Mouse (Mus musculus) testis, adult 2 months (tissue): ENCODE data around the gene Kctd15. TPM values are rescaled to one million over a fixed set of nuclear protein-coding genes. Genes with fewer than 3 reads are reported as not detected.

Experiments used
- H3K27ac ChIP-seq: fragments of 200-500 bp; 2 replicates; pipeline ENCODE4 v1.5.1; 2012; ENCODE audit warnings: low read depth, low read length; ENCODE audit not compliant: control insufficient read depth, insufficient read depth
- H3K27me3 ChIP-seq: fragments of 200-500 bp; 2 replicates; pipeline ENCODE4 v1.6.1; 2012; ENCODE audit warnings: mild to moderate bottlenecking, low read length, moderate library complexity; ENCODE audit not compliant: control insufficient read depth, insufficient read depth
- H3K36me3 ChIP-seq: fragments of 200-500 bp; 2 replicates; pipeline ENCODE4 v1.6.1; 2012; ENCODE audit warnings: mild to moderate bottlenecking, low read length; ENCODE audit not compliant: control insufficient read depth, insufficient read depth
- H3K4me1 ChIP-seq: fragments of 200-500 bp; 2 replicates; pipeline ENCODE4 v1.6.1; 2012; ENCODE audit warnings: low read length; ENCODE audit not compliant: control insufficient read depth, insufficient read depth
- H3K4me3 ChIP-seq: fragments of 200-500 bp; 2 replicates; pipeline ENCODE4 v1.5.1; 2012; ENCODE audit warnings: low read depth, mild to moderate bottlenecking, low read length, moderate library complexity, mixed read lengths; ENCODE audit not compliant: control insufficient read depth
- CTCF ChIP-seq: fragments of 200-500 bp; IDR thresholded peaks from 2 replicates; pipeline ENCODE4 v1.5.1; 2012; ENCODE audit warnings: low read depth, mild to moderate bottlenecking, inconsistent platforms, low read length, moderate library complexity; ENCODE audit not compliant: control insufficient read depth, insufficient read depth, insufficient replicate concordance
- POLR2A ChIP-seq: fragments of 200-500 bp; IDR thresholded peaks from 2 replicates; pipeline ENCODE4 v1.6.1; 2012; ENCODE audit warnings: low read depth, mild to moderate bottlenecking, inconsistent platforms, low read length, moderate library complexity; ENCODE audit not compliant: control insufficient read depth
- polyA plus RNA-seq: library from polyadenylated mRNA; depleted of rRNA; stranded (reverse); fragments of >200 nt; gene quantifications from 2 replicates; pipeline ENCODE4 v1.2.3, GENCODE M21; 2012

Gene Kctd15
- polyA plus RNA-seq, 1 experiment, result 2.6 TPM

DNA sequence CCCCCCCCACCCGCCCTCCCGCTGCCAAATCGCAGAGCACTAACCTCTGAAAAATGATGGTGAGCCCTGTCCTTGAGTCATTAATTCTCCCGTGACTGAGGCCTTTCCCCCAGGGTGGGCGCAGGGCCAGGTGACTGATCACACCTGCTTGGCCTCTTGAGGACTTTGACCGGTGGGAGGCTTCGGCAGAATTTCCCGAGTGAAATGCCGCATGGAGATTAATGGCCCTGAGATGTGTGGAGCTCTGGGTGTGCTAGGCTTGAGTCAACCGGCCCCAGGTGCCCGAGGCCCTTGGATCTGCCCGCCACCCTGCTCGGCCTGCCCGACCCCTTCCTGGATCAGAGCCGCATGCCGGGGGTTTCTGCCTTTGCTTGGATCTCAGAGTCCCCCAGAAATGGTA is 11.3 kb upstream of the Kctd15 start:
- peaks cover 3% of the 10 kb centered on the region; the same call in 1 of the 2 replicates for H3K4me1 ChIP-seq
- no peaks in the 10 kb centered on the region for H3K36me3 ChIP-seq
- no peaks in the 10 kb centered on the region for H3K27me3 ChIP-seq
- H3K4me3 ChIP-seq, result no peak overlapping the region
- no peak overlapping the region for H3K27ac ChIP-seq
- TF ChIP-seq CTCF, result no peak
- no peak for TF ChIP-seq POLR2A

DNA sequence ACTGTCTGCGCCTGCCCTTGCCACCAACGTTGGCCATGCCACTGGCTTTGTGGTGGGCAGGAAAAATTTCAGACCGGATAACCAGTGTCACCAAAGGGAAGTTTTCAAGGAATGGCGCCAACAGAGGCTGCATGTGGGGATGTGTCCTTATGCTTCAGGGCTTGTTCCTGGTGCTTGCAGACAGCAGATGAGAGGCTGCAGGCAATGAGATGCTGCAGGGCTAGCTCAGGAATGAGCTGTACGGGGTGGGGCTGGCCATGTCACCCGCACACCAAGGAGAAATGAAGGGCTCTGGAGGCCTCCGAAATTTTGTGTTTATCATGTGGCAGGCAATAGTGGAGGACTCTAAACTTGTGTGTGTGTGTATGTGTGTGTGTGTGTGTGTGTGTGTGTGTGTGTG is 6.6 kb upstream of the Kctd15 start:
- Histone ChIP-seq H3K27ac (no peak overlapping the region), H3K4me1 (no peaks in the 10 kb centered on the region; the same call in 1 of the 2 replicates), H3K4me3 (no peak overlapping the region), H3K27me3 (no peaks in the 10 kb centered on the region), H3K36me3 (no peaks in the 10 kb centered on the region)
- no peak for TF ChIP-seq CTCF
- TF ChIP-seq POLR2A, result no peak

DNA sequence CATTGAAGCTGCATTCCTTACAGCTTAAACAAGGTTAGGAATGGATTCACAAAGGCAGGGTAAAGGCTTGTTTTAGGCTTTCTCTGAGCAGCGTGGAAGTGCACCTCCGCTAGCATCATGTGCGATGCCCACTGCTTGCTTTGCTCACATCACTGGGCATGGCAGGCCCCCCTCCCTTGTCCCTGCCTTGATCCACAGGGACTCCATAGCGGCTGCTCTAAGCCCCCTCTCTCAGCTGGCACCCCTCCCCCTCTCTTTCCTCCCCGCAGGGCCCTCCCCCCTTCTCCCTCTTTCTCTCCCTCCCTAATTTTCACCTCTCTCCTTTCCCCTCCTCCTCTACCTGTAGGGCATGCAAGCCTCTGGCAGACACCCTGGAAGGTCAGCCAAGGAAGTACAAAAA is 5.7 kb upstream of the Kctd15 start:
- no peaks in the 10 kb centered on the region for H3K4me1 ChIP-seq
- TF ChIP-seq POLR2A (no peak), CTCF (no peak)
- H3K4me3 ChIP-seq, result no peak overlapping the region
- no peaks in the 10 kb centered on the region for H3K36me3 ChIP-seq
- no peak overlapping the region for H3K27ac ChIP-seq
- no peaks in the 10 kb centered on the region for H3K27me3 ChIP-seq

DNA sequence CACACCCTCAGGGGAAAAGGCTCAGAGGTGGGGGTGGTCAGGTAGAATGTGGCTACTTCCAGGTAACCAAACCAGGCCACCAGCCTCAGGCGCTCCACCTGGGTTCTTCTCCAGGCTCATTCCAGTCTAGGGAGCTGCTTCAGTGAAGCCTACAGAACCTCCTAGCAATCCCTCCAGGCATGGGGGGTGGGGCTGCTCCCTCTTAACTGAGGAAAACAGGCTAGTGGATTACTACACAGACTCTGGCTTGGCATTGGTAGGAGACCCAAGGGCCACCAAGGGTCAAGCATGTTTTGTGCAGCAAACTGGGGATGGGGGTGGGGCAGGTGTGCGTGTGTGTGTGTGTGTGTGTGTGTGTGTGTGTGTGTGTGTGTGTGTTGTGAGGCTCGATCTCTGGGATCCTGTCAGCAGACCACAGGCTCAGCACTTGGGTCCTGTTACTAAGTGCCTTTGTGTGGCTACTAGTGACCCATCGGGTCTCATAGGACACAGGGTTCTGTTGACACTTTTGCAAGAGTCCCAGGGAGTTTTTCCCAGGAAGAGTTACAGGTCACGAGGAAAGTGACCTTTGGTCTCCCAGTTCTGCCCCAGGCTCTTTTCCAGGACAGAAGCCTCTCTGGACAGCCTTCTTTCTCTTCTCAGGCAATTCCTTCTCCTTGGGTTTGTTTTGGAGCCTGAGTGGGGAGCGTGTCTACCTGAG is 3.0 kb upstream of the Kctd15 start:
- no peak overlapping the region for H3K4me3 ChIP-seq
- no peaks in the 10 kb centered on the region; the same call in 1 of the 2 replicates for H3K27me3 ChIP-seq
- peaks cover 11% of the 10 kb centered on the region for H3K4me1 ChIP-seq
- no peaks in the 10 kb centered on the region for H3K36me3 ChIP-seq
- TF ChIP-seq CTCF, result no peak
- no peak for TF ChIP-seq POLR2A
- no peak overlapping the region for H3K27ac ChIP-seq

DNA sequence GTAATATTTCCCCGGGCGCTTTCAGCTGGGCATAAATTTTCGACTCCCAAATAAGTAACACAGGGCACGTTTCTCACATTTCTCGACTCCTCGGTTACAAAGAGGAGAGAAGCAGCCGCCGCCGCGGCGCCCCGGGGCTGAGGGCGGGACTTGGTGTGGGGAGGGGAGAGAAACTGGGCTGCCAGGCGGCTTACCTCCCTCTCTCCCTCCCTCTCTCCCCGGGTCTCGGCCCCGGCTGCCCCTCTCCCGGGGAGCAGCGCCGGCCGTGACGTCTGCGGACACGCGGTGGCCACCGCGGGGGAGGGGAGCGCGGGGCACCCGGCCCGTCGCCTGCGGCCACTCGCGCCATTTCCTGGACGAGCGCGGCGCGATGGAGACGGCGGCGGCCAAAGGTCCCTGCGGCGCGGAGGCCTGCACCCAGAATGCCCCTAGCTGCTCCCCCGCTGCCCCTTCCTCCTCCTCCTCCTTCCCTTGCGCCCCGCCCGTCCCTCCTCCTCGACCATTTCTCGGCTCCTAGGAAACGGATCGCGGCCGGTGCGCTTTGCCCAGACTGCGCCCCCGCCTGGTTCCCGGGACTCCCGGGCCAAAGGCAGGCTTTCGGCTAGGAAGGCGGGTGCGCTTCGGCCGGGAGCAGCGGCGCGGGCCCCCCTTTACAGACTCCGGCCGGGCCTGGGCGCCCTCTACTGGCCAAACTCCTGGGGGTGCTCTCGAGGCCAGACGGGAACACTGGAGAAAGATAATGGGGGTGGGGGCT is 1.3 kb downstream of the Kctd15 start:
- H3K27ac ChIP-seq, result peak overlapping the region; percentile 73
- H3K36me3 ChIP-seq, result no peaks in the 10 kb centered on the region
- TF ChIP-seq CTCF (peak; percentile 38), POLR2A (no peak)
- peak overlapping the region; percentile 87 for H3K4me3 ChIP-seq
- H3K4me1 ChIP-seq, result peaks cover 19% of the 10 kb centered on the region
- H3K27me3 ChIP-seq, result no peaks in the 10 kb centered on the region; the same call in 1 of the 2 replicates

DNA sequence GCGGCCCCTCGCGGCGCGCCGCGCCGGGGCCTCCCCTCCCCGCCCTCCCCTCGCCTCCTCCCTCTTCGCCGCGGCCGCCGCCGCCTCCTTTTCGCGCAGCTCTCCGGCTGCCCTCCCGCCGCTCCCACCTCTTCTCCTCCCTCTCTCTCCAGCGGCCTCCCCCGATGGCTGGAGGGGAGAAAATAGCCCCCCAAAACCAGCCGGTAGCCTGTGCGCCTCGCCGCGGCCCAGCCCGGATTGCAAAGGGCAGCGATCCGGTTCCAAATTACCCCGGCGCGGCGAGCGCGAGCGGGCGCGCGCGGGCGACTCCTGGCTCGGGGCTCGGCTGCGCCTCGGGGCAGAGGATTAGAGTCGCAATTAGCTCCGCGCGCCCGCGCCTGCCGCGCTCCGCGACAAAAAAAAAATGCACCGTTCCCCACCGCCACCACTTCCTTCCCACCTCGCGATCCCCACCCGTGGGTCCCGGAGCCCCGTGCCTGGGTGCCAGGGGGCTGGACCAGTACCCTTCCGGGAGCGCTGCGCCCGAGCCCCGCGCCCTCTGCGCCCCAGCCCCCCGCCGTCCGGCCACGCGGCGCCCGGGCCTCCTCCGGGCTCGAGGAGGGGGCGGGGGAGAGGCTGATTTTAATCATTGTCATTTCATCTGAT is 2.0 kb downstream of the Kctd15 start:
- Histone ChIP-seq H3K27me3 (no peaks in the 10 kb centered on the region; the same call in 1 of the 2 replicates), H3K4me3 (peak overlapping the region; percentile 87), H3K4me1 (peaks cover 19% of the 10 kb centered on the region), H3K36me3 (no peaks in the 10 kb centered on the region), H3K27ac (peak overlapping the region; percentile 77)
- no peak for TF ChIP-seq CTCF
- no peak for TF ChIP-seq POLR2A

DNA sequence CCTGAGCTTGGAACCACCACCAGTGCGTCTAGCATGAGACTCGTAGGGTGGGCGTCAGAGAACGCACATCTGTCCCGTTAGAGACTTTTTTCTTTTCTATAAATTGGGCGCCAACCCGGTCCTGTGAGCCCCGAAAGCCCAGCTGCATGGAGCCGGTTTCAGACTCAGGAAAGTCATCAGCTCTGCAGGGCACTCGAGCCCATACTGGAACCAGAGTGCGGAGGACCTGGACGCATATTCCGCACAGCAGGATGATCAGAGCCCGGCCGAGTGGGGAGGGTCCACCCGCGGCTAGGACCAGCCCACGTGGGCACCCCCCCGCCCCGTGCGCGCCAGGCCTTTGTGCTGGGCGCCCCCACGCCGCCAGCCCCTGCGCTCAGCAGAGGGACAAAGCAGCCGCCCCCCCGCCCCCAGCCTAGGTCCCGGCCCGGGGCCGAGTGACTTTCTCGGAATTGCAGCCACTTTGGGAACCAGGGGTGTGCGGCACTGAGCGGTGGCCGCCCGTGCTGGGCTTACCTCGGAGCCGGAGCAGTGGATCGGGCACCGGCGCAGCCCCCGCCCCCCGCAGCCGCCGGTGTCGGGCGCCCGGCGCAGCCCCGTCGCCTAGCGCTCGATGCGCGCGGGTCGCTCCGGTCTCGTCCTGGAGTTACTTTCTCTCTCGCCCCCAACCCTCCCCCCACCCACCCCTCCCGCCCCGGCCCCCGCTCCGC is 2.6 kb downstream of the Kctd15 start:
- H3K4me1 ChIP-seq, result peaks cover 19% of the 10 kb centered on the region
- no peaks in the 10 kb centered on the region for H3K36me3 ChIP-seq
- H3K4me3 ChIP-seq, result peak overlapping the region; percentile 71
- H3K27me3 ChIP-seq, result no peaks in the 10 kb centered on the region; the same call in 1 of the 2 replicates
- no peak overlapping the region for H3K27ac ChIP-seq
- no peak for TF ChIP-seq CTCF
- no peak for TF ChIP-seq POLR2A
